Mouse (Mus musculus): ENCODE measurements around the gene Snw1. TPM values are rescaled to one million over a fixed set of nuclear protein-coding genes. Genes with fewer than 3 reads are reported as not detected.

Snw1 gene
- polyA plus RNA-seq, 1 experiment from 2014 or later = 158 TPM

GRCm38 (mm10) chr12:87470263-87471136, 1.6 kb downstream of the Snw1 start:
- Histone ChIP-seq H3K9me3 (ENCODE audit: control insufficient read depth, low read length) (no peaks in the 10 kb centered on the region), H3K27me3 (ENCODE audit: control insufficient read depth, insufficient read depth, low read length) (no peaks in the 10 kb centered on the region), H3K4me2 (ENCODE audit: low read depth, low read length, severe bottlenecking) (peak overlapping the region; percentile 68; the same call in 1 of the 2 replicates), H3K27ac (ENCODE audit: low read depth, low read length) (no peak overlapping the region), H3K4me1 (replicated peaks; ENCODE audit: control insufficient read depth, insufficient read depth, low read length) (no peaks in the 10 kb centered on the region; the same call in 1 of the 2 replicates), H3K9ac (ENCODE audit: low read length) (peak overlapping the region; percentile 95), H3K4me3 (ENCODE audit: low read depth, low read length) (peak overlapping the region; percentile 77; the same call in 1 of the 2 replicates), H3K36me3 (ENCODE audit: control insufficient read depth, insufficient read depth, low read length) (no peaks in the 10 kb centered on the region; the same call in 1 of the 2 replicates)
- DNase-seq (ENCODE audit: low spot score) = no peak
- 69% methylated on average over 7 of the region's 7 CpGs for WGBS
- ATAC-seq (replicated peaks; ENCODE audit: low FRiP score) = no peak

- Histone ChIP-seq H3K4me2 (ENCODE audit: low read depth, low read length, severe bottlenecking) (no peak overlapping the region), H3K9me3 (ENCODE audit: control insufficient read depth, low read length) (no peaks in the 10 kb centered on the region), H3K27ac (ENCODE audit: low read depth, low read length) (no peak overlapping the region), H3K27me3 (ENCODE audit: control insufficient read depth, insufficient read depth, low read length) (no peaks in the 10 kb centered on the region), H3K36me3 (ENCODE audit: control insufficient read depth, insufficient read depth, low read length) (peaks cover 11% of the 10 kb centered on the region; the same call in 1 of the 2 replicates), H3K9ac (ENCODE audit: low read length) (no peak overlapping the region), H3K4me1 (replicated peaks; ENCODE audit: control insufficient read depth, insufficient read depth, low read length) (no peaks in the 10 kb centered on the region), H3K4me3 (ENCODE audit: low read depth, low read length) (no peak overlapping the region)
- ATAC-seq (replicated peaks; ENCODE audit: low FRiP score) = no peak
- 88% methylated on average over 6 of the region's 6 CpGs for WGBS
- no peak for DNase-seq (ENCODE audit: low spot score)
Observed at GRCm38 (mm10) chr12:87464678-87465297, 7.3 kb downstream of the Snw1 start.

- Histone ChIP-seq H3K4me3 (ENCODE audit: low read depth, low read length) (no peak overlapping the region), H3K9me3 (ENCODE audit: control insufficient read depth, low read length) (no peaks in the 10 kb centered on the region), H3K4me2 (ENCODE audit: low read depth, low read length, severe bottlenecking) (no peak overlapping the region), H3K9ac (ENCODE audit: low read length) (no peak overlapping the region), H3K27me3 (ENCODE audit: control insufficient read depth, insufficient read depth, low read length) (no peaks in the 10 kb centered on the region), H3K4me1 (replicated peaks; ENCODE audit: control insufficient read depth, insufficient read depth, low read length) (no peaks in the 10 kb centered on the region), H3K27ac (ENCODE audit: low read depth, low read length) (no peak overlapping the region), H3K36me3 (ENCODE audit: control insufficient read depth, insufficient read depth, low read length) (peaks cover 17% of the 10 kb centered on the region; the same call in 1 of the 2 replicates)
- DNase-seq (ENCODE audit: low spot score) (no peak), ATAC-seq (replicated peaks; ENCODE audit: low FRiP score) (no peak)
- WGBS = 93% methylated on average over 9 of the region's 9 CpGs
Observed at GRCm38 (mm10) chr12:87449456-87449855, 22.6 kb downstream of the Snw1 start.

- peaks cover 4% of the 10 kb centered on the region; the same call in 1 of the 2 replicates for H3K36me3 ChIP-seq (ENCODE audit: control insufficient read depth, insufficient read depth, low read length)
- no peaks in the 10 kb centered on the region for H3K27me3 ChIP-seq (ENCODE audit: control insufficient read depth, insufficient read depth, low read length)
- DNase-seq (ENCODE audit: low spot score) = no peak
- peak overlapping the region; percentile 80 for H3K4me2 ChIP-seq (ENCODE audit: low read depth, low read length, severe bottlenecking)
- 0 out of 2 replicates have a peak, but pooled peaks have one; percentile 12 for ATAC-seq (replicated peaks; ENCODE audit: low FRiP score)
- peak overlapping the region; percentile 97 for H3K4me3 ChIP-seq (ENCODE audit: low read depth, low read length)
- no peaks in the 10 kb centered on the region for H3K9me3 ChIP-seq (ENCODE audit: control insufficient read depth, low read length)
- H3K27ac ChIP-seq (ENCODE audit: low read depth, low read length) = no peak overlapping the region
- H3K4me1 ChIP-seq (replicated peaks; ENCODE audit: control insufficient read depth, insufficient read depth, low read length) = no peaks in the 10 kb centered on the region
- 6% methylated on average over 16 of the region's 16 CpGs for WGBS
- peak overlapping the region; percentile 96 for H3K9ac ChIP-seq (ENCODE audit: low read length)
Observed at GRCm38 (mm10) chr12:87444211-87444610, 27.9 kb downstream of the Snw1 start.

- H3K4me3 ChIP-seq (ENCODE audit: low read depth, low read length) = peak within 1 kb of the TSS; percentile 97
- ATAC-seq (replicated peaks; ENCODE audit: low FRiP score) (peak; percentile 95), DNase-seq (ENCODE audit: low spot score) (peak; percentile 92)
- 0% methylated on average over 28 of the region's 28 CpGs for WGBS
- H3K27ac ChIP-seq (ENCODE audit: low read depth, low read length) = peak within 1 kb of the TSS; percentile 75
- no peaks in the 10 kb centered on the region for H3K9me3 ChIP-seq (ENCODE audit: control insufficient read depth, low read length)
- H3K27me3 ChIP-seq (ENCODE audit: control insufficient read depth, insufficient read depth, low read length) = no peaks in the 10 kb centered on the region
- H3K9ac ChIP-seq (ENCODE audit: low read length) = peak within 1 kb of the TSS; percentile 96
- H3K4me2 ChIP-seq (ENCODE audit: low read depth, low read length, severe bottlenecking) = peak within 1 kb of the TSS; percentile 80
- H3K36me3 ChIP-seq (ENCODE audit: control insufficient read depth, insufficient read depth, low read length) = peaks cover 3% of the 10 kb centered on the region; the same call in 1 of the 2 replicates
- no peaks in the 10 kb centered on the region for H3K4me1 ChIP-seq (replicated peaks; ENCODE audit: control insufficient read depth, insufficient read depth, low read length)
Observed at GRCm38 (mm10) chr12:87443700-87444122, 28.4 kb downstream of the Snw1 start, which contains the start of the genes Slirp and Alkbh1. Gene Slirp (plus strand): TSS chr12:87443896. Gene Alkbh1 (minus strand): TSS chr12:87444017.

GRCm38 (mm10) chr12:87443115-87443699, 28.9 kb downstream of the Snw1 start:
- DNase-seq (ENCODE audit: low spot score) = no peak
- peak; percentile 85 for ATAC-seq (replicated peaks; ENCODE audit: low FRiP score)
- Histone ChIP-seq H3K27me3 (ENCODE audit: control insufficient read depth, insufficient read depth, low read length) (no peaks in the 10 kb centered on the region), H3K9me3 (ENCODE audit: control insufficient read depth, low read length) (no peaks in the 10 kb centered on the region), H3K27ac (ENCODE audit: low read depth, low read length) (peak overlapping the region; percentile 75), H3K9ac (ENCODE audit: low read length) (peak overlapping the region; percentile 96), H3K4me2 (ENCODE audit: low read depth, low read length, severe bottlenecking) (peak overlapping the region; percentile 50), H3K4me3 (ENCODE audit: low read depth, low read length) (peak overlapping the region; percentile 97), H3K4me1 (replicated peaks; ENCODE audit: control insufficient read depth, insufficient read depth, low read length) (no peaks in the 10 kb centered on the region), H3K36me3 (ENCODE audit: control insufficient read depth, insufficient read depth, low read length) (peaks cover 3% of the 10 kb centered on the region; the same call in 1 of the 2 replicates)
- WGBS = under 1% methylated on average over 33 of the region's 33 CpGs

GRCm38 (mm10) chr12:87442177-87443114, 29.6 kb downstream of the Snw1 start:
- no peak for DNase-seq (ENCODE audit: low spot score)
- Histone ChIP-seq H3K27ac (ENCODE audit: low read depth, low read length) (no peak overlapping the region), H3K4me3 (ENCODE audit: low read depth, low read length) (peak overlapping the region; percentile 97), H3K36me3 (ENCODE audit: control insufficient read depth, insufficient read depth, low read length) (peaks cover 3% of the 10 kb centered on the region; the same call in 1 of the 2 replicates), H3K9me3 (ENCODE audit: control insufficient read depth, low read length) (no peaks in the 10 kb centered on the region), H3K4me1 (replicated peaks; ENCODE audit: control insufficient read depth, insufficient read depth, low read length) (no peaks in the 10 kb centered on the region), H3K4me2 (ENCODE audit: low read depth, low read length, severe bottlenecking) (peak overlapping the region; percentile 50), H3K27me3 (ENCODE audit: control insufficient read depth, insufficient read depth, low read length) (no peaks in the 10 kb centered on the region), H3K9ac (ENCODE audit: low read length) (peak overlapping the region; percentile 96)
- ATAC-seq (replicated peaks; ENCODE audit: low FRiP score) = no peak
- WGBS = 27% methylated on average over 12 of the region's 12 CpGs
